Mouse (Mus musculus) thymus, adult 18-20 months (tissue): Measurements from ENCODE around the gene Trabd.

Experiments
- DNase-seq, 2 experiments: peaks; one replicate each; pipeline ENCODE4 v3.0.0; 2022; ENCODE audit warnings: mixed read lengths in 2 of 2

The Trabd gene

GRCm38 (mm10) chr15:89074613-89075477, at the start of gene Trabd:
Trabd (plus strand) TSS chr15:89075124.
- DNase-seq: no peak

- DNase-seq: no peak
These were observed 30.5 kb upstream of the Trabd start for GRCm38 (mm10) chr15:89044381-89044780.

- DNase-seq: no peak
These were observed 28.6 kb upstream of the Trabd start for GRCm38 (mm10) chr15:89046356-89046755.

- DNase-seq: no peak
These were observed 20.3 kb upstream of the Trabd start for GRCm38 (mm10) chr15:89054666-89055065.

- no peak for DNase-seq
These were observed 16.2 kb upstream of the Trabd start for GRCm38 (mm10) chr15:89058736-89059135.

- DNase-seq: no peak
These were observed 15.6 kb upstream of the Trabd start, which contains the start of gene Panx2 for GRCm38 (mm10) chr15:89059161-89059931. Panx2 (plus strand) TSS chr15:89059734.

GRCm38 (mm10) chr15:89060032-89060681, 14.8 kb upstream of the Trabd start:
- DNase-seq: no peak

GRCm38 (mm10) chr15:89060811-89061460, 14.0 kb upstream of the Trabd start:
- DNase-seq: no peak

- no peak for DNase-seq
These were observed 13.0 kb upstream of the Trabd start for GRCm38 (mm10) chr15:89061761-89062517.

- no peak for DNase-seq
These were observed 12.4 kb upstream of the Trabd start for GRCm38 (mm10) chr15:89062518-89062910.

- no peak for DNase-seq
These were observed 11.9 kb upstream of the Trabd start for GRCm38 (mm10) chr15:89063001-89063400.

- DNase-seq: no peak
These were observed 11.4 kb upstream of the Trabd start for GRCm38 (mm10) chr15:89063536-89063935.

GRCm38 (mm10) chr15:89064891-89065290, 10.0 kb upstream of the Trabd start:
- DNase-seq: no peak

- DNase-seq: no peak
These were observed 7.3 kb upstream of the Trabd start for GRCm38 (mm10) chr15:89067609-89068008.

- no peak for DNase-seq
These were observed 6.7 kb upstream of the Trabd start for GRCm38 (mm10) chr15:89068226-89068625.

- DNase-seq: no peak
These were observed 5.5 kb upstream of the Trabd start for GRCm38 (mm10) chr15:89069336-89069840.

- no peak for DNase-seq
These were observed 4.3 kb upstream of the Trabd start for GRCm38 (mm10) chr15:89070606-89071005.

- no peak for DNase-seq
These were observed 826 bp upstream of the Trabd start for GRCm38 (mm10) chr15:89073993-89074603.

- peak; percentile 80 to 81 for DNase-seq
These were observed 689 bp downstream of the Trabd start for GRCm38 (mm10) chr15:89075478-89076147.

- peak; percentile 36 to 52 for DNase-seq
These were observed 1.3 kb downstream of the Trabd start for GRCm38 (mm10) chr15:89076156-89076731.
